Mouse (Mus musculus): ENCODE results near the gene Arhgap27.
"Not testable (repeated sequence)": the region's sequence is repeated elsewhere in the genome, so short reads cannot be mapped to it uniquely, and the experiment has no call there.

Gene Arhgap27

GRCm38 (mm10) chr11:103294772-103295171 is 68.7 kb downstream of the Arhgap27 start:
- no peak for DNase-seq (ENCODE audit: low read depth, low spot score)

- peak; percentile 64 for DNase-seq (ENCODE audit: low read depth, low spot score)
These were observed 69.4 kb downstream of the Arhgap27 start for GRCm38 (mm10) chr11:103294066-103294465.

DNA sequence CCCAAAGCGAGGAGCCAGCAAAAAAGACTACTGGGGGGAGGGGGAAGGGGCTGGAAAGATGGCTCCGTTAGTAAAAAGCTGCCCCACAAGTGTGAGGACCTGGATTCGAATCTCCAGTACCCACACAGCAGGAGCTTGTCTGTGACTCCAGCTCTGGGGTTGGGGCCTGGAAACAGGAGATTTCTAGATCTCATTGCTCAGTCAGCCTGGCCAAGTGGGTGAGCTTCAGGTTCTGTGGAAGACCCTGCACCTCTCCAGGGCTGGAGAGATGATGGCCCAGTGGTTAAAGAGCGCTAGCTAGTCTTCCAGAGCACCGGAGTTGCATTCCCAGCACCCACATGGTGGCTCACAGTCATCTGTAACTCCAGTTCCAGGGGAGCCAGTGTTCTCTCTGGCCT is 70.6 kb downstream of the Arhgap27 start:
- DNase-seq (ENCODE audit: low read depth, low spot score): no peak

DNA sequence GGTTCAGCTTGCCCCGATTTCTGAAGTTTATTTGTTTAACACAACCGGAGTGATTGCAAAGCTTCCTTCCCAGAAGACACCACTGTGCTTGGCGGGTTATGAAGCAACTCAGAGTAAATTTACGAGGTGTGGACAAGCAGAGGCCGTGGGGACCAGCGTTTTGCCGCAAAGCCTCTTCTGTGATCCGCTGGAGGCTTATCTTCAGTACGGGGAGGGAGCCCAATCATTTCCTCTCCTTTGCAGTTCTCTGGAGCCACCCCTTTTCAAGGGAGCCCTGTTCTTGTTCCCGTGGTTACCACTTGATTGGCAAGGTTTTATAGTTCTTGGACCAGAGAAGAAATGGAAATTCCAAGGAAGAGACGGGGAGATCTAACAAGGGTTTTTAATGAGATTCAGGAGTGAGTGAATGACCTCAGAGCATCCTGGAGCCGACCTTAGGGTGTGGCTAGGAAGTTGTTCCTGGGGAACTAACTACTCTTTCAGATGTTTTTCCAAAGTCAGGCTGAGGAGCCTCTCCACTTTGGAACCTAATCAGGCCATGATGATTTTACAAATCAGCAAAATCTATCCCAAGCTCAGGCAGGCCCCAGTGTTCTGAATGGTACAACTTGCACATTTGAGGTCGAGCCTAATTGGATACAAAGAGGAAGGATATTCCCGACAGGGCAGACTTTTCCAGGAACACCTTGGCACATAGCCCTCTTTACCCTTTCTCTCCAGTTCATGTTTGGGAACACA is 71.2 kb downstream of the Arhgap27 start:
- peak; percentile 92 for DNase-seq (ENCODE audit: low read depth, low spot score)

- not testable (repeated sequence) for DNase-seq (ENCODE audit: low read depth, low spot score)
These were observed 72.7 kb downstream of the Arhgap27 start for GRCm38 (mm10) chr11:103290841-103291240.

DNA sequence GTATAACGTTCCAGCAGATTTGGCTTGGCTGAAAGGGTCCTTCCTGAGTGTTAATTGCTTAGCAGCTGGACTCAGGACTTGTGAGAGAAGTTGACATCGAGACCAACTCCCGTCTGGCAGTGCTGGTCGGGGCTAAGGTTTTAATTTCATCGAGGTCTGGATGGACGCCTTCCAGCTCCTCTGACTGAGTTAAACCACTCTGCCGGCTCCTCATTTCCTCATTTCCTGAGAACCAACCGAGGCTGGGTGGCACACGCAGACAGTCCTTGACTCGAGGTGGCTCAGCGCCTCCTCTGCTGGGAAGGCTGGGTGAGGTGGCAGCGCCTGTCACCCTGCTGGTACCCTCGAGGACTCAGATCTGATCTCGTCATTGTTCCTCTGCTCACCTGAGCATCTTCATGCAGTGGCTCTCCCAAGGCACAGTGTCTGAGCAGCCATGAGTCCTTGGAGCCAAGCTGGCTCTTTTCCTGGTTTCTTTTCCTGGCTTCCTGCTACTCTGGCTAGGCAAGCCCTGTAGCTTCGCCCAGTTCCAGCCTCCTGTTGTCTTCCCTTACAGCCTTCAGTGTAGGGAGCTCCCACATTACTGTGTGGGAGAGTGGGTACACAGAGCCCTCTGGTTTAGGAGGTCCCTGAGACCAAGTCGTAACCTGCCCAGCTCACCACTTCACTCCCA is 75.1 kb downstream of the Arhgap27 start:
- peak; percentile 57 for DNase-seq (ENCODE audit: low read depth, low spot score)

DNA sequence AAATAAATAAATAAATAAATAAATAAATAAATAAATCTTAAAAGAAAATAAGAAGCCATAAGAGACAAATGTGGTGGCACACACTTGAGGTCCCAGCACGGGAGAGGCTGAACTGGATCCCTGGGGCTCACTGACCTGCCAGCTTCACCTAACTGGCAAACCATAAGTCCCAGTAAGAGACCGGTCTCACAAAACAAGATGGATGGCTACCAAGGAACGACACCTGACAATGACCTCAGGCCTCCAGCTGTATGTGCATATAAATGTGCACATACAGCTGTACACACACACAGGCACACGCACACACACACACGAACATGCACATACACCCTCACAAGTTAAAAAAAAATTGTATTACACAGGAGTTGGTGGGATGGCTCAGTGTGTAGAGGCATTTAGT is 76.6 kb downstream of the Arhgap27 start:
- no peak for DNase-seq (ENCODE audit: low read depth, low spot score)

DNA sequence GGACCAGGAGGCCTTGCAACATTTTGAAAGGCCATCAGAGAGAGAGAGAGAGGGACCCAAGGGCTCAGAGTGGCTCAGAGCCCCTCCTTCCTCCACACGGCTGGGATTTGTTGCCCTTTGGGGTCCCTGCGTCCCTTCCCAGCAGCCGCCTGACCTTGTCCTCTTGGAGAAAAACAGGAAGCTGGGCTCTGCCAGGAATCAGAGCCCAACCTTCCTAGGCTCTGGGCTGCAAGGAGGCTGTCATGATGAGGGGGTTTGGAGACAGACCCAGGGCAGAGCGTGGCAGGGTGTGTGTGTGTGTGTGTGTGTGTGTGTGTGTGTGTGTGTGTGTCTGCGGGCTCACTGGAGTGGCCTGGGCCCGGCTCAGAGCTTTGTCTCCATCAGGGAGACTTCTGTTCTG is 77.5 kb downstream of the Arhgap27 start:
- no peak for DNase-seq (ENCODE audit: low read depth, low spot score)

DNA sequence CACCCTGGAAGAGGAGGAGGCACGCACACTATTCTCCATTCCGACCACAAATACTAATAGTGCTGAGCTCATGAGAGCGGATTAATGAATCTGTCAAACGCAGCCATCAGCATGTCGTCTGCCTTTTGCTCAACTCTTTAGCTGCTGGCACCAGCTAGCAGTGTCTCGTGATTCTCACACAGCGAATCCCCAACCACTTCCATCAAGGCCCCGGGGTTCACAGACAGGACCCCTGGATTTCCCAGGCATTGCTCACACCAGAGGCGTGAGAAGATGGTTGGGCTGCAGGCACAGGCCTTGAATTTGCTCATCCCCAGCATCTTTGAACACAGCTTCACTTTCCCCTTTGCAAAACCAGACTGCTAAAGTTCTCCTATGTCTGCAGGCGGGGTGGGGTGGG is 78.2 kb downstream of the Arhgap27 start:
- no peak for DNase-seq (ENCODE audit: low read depth, low spot score)

- DNase-seq (ENCODE audit: low read depth, low spot score): no peak
These were observed 81.7 kb downstream of the Arhgap27 start for GRCm38 (mm10) chr11:103281784-103282183.

All from skeletal muscle tissue, adult 2 months (tissue).